Mouse (Mus musculus) heart, adult 11 months (tissue): ENCODE measurements around the gene Olfr1395.
"Not testable (repeated sequence)": the region's sequence is repeated elsewhere in the genome, so short reads cannot be mapped to it uniquely, and the experiment has no call there.

ENCODE experiments used
- DNase-seq: peaks from one replicate; pipeline ENCODE4 v3.0.0; 2022

Gene Olfr1395

DNA sequence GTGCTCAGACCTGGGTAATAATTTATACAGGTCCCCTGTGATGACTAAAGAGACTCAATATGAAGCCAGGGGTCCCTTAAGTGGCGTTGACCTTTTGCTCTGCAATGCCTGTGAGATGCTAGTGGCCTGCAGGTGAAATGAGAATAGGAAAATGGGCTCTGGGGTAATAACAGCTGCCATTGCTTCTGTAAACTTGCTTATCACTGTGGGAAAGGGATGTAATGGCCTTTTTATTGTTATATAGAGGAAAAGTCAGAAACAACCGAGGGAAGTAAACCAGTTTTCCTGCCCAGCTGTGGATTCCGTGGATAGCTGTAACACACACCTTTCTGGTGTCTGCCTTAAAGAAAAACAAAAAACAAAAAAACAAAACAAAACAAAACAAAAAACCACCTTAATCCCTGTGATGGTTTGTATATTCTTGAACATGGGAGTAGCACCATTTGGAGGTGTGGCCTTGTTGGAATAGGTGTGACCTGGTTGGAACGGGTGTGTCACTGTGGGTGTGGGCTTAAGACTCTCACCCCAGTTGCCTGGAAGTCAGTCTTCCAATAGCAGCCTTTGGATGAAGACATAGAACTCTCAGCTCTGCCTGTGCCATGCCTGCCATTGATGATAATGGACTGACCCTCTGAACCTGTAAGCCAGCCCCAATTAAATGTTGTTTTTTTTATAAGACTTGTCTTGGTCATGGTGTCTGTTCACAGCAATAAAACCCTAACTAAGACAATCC, 34.1 kb downstream of the Olfr1395 start:
- DNase-seq = peak; percentile 80

DNA sequence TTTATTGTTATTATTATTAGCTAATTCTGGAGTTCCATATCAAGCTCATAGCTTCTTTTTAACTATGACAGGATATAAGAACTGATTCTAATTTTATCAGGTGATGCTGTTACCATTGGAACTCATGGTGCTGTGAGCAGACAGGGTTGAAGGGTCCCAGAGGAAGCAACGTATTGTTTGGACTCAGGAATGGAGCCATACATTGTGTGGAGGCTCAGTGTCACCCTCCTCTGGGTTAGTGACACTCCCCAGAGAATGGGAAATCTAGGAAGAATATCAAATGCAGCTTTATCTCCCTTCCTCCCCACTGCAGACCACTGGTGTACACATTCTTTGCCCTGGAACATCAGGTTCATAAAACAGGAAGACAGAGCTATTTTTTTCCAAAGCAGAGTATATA, 41.1 kb downstream of the Olfr1395 start:
- peak; percentile 88 for DNase-seq

DNA sequence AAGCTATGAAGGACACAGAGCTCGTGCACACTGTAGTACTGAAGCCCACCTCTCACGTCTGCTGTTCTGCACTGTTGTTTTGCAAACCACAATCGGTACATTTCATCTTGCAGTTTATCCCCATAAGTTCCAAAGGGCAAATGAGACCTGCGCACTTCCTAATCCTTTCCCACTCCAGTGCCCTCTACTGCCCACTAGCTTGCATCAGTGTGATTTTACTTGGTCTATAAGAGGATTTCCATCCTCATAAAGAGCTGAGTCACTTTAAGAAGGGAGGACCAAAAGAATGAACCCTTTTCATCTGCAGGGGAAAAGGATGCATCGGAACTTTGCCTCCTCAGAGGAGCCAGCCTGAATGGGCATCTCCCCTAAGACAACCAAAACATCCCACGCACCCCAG, 44.4 kb downstream of the Olfr1395 start:
- no peak for DNase-seq

DNA sequence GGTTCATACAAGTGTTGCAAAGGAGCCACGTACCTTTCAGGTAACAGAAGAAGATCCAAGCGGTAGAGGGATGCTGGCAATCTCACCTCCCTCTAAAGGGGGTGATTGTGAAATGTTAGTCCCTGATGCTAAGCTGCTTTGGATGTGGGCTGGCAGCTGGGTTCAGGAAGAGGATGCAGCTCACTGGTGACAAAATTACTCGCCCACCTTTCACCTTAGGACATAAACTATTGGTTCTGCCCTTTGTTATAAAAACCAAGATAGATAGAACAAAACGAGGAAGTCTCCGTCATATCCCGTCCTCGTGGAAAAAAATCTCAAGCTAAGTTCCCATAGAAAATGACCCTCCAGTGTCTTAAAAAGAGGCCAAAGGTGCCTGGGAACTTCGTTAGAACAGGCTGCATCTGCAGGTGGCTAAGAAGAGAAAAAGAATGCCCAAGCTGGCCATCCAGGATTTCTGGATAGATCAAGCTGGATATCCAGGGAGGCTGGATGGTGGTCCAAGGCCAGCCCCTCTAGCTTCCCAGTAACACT, 44.9 kb downstream of the Olfr1395 start, which contains the start of gene Btnl9:
Gene Btnl9, minus strand, starts transcription at position 205 of the 534 bp plus-strand sequence.
- DNase-seq = peak; percentile 92

DNA sequence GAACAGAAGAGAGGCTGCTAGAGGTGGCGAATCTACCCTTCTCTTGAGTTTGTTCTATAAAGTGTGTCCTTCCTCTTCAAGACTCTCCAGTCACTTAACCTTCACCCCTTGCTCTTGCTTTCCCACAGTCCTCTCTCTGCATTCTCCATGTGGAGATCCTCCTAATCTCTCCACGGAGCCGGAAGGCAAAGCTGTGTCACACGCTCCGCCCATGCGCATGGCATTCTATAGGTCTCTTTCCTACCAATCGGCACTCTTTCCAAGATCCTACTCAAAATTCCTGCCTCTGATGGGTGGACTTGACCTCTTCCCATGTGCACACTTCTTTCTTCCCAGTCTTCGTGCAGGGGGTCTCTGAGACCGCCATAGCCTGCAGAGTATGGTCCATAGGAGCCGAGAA, 45.6 kb downstream of the Olfr1395 start:
- no peak for DNase-seq

DNA sequence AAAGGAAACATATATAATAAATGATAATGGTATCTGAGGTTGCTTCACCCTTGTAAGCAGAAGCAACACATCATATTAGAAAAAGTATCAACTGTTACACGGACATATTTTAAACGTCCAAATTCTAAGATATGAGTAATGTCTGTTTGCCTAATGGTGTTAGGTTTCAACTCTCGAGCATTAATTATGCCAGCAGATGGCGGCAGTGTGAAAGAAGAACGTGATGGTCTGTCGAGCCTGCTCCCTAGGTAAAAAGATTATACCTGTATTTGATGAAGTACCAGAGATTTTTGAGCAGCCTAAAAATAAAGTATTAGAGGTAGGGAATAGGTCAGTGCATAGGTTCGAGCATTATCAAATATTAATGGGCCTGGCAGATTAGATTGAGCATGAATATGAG, 47.7 kb downstream of the Olfr1395 start:
- DNase-seq = peak; percentile 89

DNA sequence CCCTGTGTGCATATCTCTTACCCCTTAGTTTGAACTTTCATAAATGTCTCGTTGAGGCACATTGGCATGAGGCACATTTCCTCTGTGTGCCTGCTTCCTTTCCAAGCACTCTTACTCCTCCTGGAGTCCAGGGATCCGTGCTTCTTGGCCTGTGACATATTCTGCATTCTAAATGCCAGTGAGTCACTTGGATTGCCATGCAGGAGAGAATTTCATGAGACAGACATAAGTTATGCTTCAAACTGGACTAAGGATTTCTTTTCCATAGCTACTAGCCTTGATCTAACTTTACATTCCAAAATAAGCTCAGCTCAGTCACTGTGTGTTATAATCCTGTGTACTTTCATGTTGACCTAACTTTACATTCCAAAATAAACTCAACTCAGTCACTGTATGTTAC, 49.0 kb downstream of the Olfr1395 start:
- no peak for DNase-seq

DNA sequence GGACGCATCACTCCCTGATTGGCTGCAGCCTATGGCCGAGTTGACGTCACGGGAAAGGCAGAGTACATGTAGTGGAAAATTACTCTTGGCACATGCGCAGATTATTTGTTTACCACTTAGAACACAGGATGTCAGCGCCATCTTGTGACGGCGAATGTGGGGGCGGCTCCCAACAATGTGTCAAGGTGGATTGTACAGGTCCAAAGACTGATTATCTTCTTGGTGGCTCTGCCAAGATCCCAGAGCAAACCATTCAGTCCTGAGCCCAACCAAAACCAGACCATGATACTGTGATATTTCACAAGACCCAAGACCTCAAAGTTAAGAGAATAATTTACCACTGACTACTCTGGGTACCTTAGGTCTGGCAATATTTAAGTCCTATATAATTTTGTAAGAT, 52.7 kb downstream of the Olfr1395 start:
- not testable (repeated sequence) for DNase-seq

DNA sequence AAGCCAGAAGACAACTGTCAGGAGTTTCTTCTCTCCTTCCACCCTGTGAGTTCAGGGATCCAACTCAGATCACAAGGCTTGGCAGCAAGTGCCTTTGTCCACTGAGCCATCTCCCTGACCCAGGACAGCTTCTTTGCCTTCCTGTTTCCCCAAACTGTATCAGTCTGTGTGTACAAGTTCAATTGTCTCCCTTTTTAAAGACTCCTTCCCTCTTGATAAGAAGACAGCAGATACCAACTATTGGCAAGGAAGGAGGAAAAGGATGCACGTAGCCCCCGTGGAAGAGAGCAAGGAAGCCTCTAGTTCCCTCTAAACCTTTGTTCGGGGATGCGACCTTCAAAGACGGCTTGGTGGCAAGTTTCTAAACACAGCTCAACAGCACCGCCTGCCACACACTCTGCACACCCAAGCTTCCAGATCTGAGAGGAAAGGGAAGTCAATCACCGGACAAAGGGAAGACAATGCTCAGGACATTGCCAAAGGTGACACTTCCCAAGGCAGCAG, 53.8 kb downstream of the Olfr1395 start:
- DNase-seq = peak; percentile 94
